Mouse (Mus musculus) heart, embryonic 14.5 days (tissue): ENCODE measurements around the gene Prkag2. TPM values are rescaled to one million over a fixed set of nuclear protein-coding genes. Genes with fewer than 3 reads are reported as not detected.

Source experiments
- ATAC-seq: fragments of 200-750 bp; cut with Nextera tagmentation; 2 replicates; pipeline ENCODE4 v1.8.0; 2017; ENCODE audit warnings: low read depth, moderate TSS enrichment; ENCODE audit not compliant: insufficient number of reproducible peaks, insufficient read depth, low FRiP score
- H3K27ac ChIP-seq, 2 experiments: fragments of 200-500 bp in 1 of 2; fragments of 300-500 bp in 1 of 2; sonication (generic) in 1 of 2; replicated peaks in 1 of 2; 2 replicates each; pipeline ENCODE4 v1.5.1; 2012 to 2014; ENCODE audit warnings: low read depth in 2 of 2, low read length in 2 of 2, control low read depth in 1 of 2, mild to moderate bottlenecking in 1 of 2, mixed read lengths in 1 of 2; ENCODE audit not compliant: control insufficient read depth in 1 of 2, insufficient read depth in 1 of 2
- H3K27me3 ChIP-seq: fragments of 300-500 bp; sonication (generic); 2 replicates; pipeline ENCODE4 v1.6.1; 2014; ENCODE audit warnings: mild to moderate bottlenecking, low read length, control low read depth; ENCODE audit not compliant: control insufficient read depth, insufficient read depth
- H3K36me3 ChIP-seq: fragments of 300-500 bp; sonication (generic); 2 replicates; pipeline ENCODE4 v1.6.1; 2014; ENCODE audit warnings: mild to moderate bottlenecking, control low read depth, low read length, mixed read lengths; ENCODE audit not compliant: control insufficient read depth, insufficient read depth
- H3K4me1 ChIP-seq, 2 experiments: fragments of 200-500 bp in 1 of 2; fragments of 300-500 bp in 1 of 2; sonication (generic) in 1 of 2; 2 replicates each; pipeline ENCODE4 v1.6.1; 2012 to 2014; ENCODE audit warnings: low read length in 2 of 2, control low read depth in 1 of 2, mixed read lengths in 1 of 2; ENCODE audit not compliant: control insufficient read depth in 2 of 2, insufficient read depth in 2 of 2
- H3K4me2 ChIP-seq: fragments of 300-500 bp; sonication (generic); 2 replicates; pipeline ENCODE4 v1.6.1; 2014; ENCODE audit warnings: mild to moderate bottlenecking, low read length
- H3K4me3 ChIP-seq, 2 experiments: fragments of 200-500 bp in 1 of 2; fragments of 300-500 bp in 1 of 2; sonication (generic) in 1 of 2; 2 replicates each; pipeline ENCODE4 v1.5.1; 2012 to 2014; ENCODE audit warnings: low read length in 2 of 2, mild to moderate bottlenecking in 2 of 2, control low read depth in 1 of 2, low read depth in 1 of 2, moderate library complexity in 1 of 2; ENCODE audit not compliant: control insufficient read depth in 1 of 2, insufficient read depth in 1 of 2
- H3K9ac ChIP-seq: fragments of 300-500 bp; sonication (generic); 2 replicates; pipeline ENCODE4 v1.6.1; 2014; ENCODE audit warnings: mild to moderate bottlenecking, low read length
- H3K9me3 ChIP-seq: fragments of 300-500 bp; sonication (generic); 2 replicates; pipeline ENCODE4 v1.6.1; 2016; ENCODE audit warnings: low read length, control low read depth; ENCODE audit not compliant: control insufficient read depth
- WGBS: fragments of 180-500 bp; shearing (Covaris S2); extraction: QIAGEN DNeasy Blood & Tissue Kit; methylation state at CpG from one replicate; pipeline ENCODE4 v1.1.7; 2014; 5-methylcytosine and 5-hydroxymethylcytosine counted together
- polyA plus RNA-seq: library from polyadenylated mRNA; unstranded; fragments of >200 nt; fragmentation: Nextera tagmentation; extraction: Ambion mirVana; gene quantifications from 2 replicates; pipeline ENCODE4 v1.2.1, GENCODE M21; 2014

The Prkag2 gene
- polyA plus RNA-seq, 1 experiment from 2014 or later = 120 TPM

- 80% methylated on average over 10 of the region's 10 CpGs for WGBS
- Histone ChIP-seq H3K27me3 (no peaks in the 10 kb centered on the region), H3K36me3 (no peaks in the 10 kb centered on the region), H3K4me1 (peaks cover 4 to 9% of the 10 kb centered on the region in 2 experiments), H3K27ac (no peak overlapping the region), H3K4me3 (no peak overlapping the region), H3K4me2 (no peak overlapping the region), H3K9me3 (peaks cover 7% of the 10 kb centered on the region), H3K9ac (no peak overlapping the region)
- ATAC-seq = no peak
Measured at GRCm38 (mm10) chr5:24935446-24935845, 165.0 kb downstream of the Prkag2 start.

- Histone ChIP-seq H3K4me3 (no peak overlapping the region), H3K27me3 (no peaks in the 10 kb centered on the region), H3K9me3 (peaks cover 7% of the 10 kb centered on the region), H3K36me3 (no peaks in the 10 kb centered on the region), H3K4me2 (no peak overlapping the region), H3K9ac (no peak overlapping the region), H3K27ac (no peak overlapping the region), H3K4me1 (peaks cover 2 to 4% of the 10 kb centered on the region in 2 experiments; a peak in 1 of 4 replicates)
- ATAC-seq = no peak
- WGBS = 91% methylated on average over 1 of the region's 1 CpGs
Measured at GRCm38 (mm10) chr5:24933760-24934159, 166.7 kb downstream of the Prkag2 start.

- no peak overlapping the region for H3K27ac ChIP-seq
- H3K4me2 ChIP-seq = no peak overlapping the region
- H3K9me3 ChIP-seq = peaks cover 7% of the 10 kb centered on the region
- H3K9ac ChIP-seq = no peak overlapping the region
- no peaks in the 10 kb centered on the region for H3K36me3 ChIP-seq
- no peak for ATAC-seq
- H3K4me1 ChIP-seq = peaks cover 8 to 14% of the 10 kb centered on the region in 2 experiments
- 86% methylated on average over 10 of the region's 10 CpGs for WGBS
- no peaks in the 10 kb centered on the region for H3K27me3 ChIP-seq
- no peak overlapping the region for H3K4me3 ChIP-seq
Measured at GRCm38 (mm10) chr5:24931578-24932185, 168.8 kb downstream of the Prkag2 start.

- ATAC-seq = no peak
- H3K27ac ChIP-seq = no peak overlapping the region
- no peaks in the 10 kb centered on the region for H3K36me3 ChIP-seq
- no peak overlapping the region for H3K9ac ChIP-seq
- H3K4me2 ChIP-seq = no peak overlapping the region
- 83% methylated on average over 8 of the region's 8 CpGs for WGBS
- H3K4me3 ChIP-seq = no peak overlapping the region
- H3K9me3 ChIP-seq = peaks cover 7% of the 10 kb centered on the region
- H3K27me3 ChIP-seq = no peaks in the 10 kb centered on the region
- H3K4me1 ChIP-seq = peaks cover 6 to 11% of the 10 kb centered on the region in 2 experiments
Measured at GRCm38 (mm10) chr5:24930831-24931577, 169.4 kb downstream of the Prkag2 start.

GRCm38 (mm10) chr5:24928816-24929215, 171.6 kb downstream of the Prkag2 start:
- Histone ChIP-seq H3K4me2 (no peak overlapping the region), H3K36me3 (no peaks in the 10 kb centered on the region), H3K4me3 (no peak overlapping the region), H3K9ac (no peak overlapping the region), H3K9me3 (peaks cover 3% of the 10 kb centered on the region), H3K4me1 (peaks cover 12 to 19% of the 10 kb centered on the region in 2 experiments), H3K27me3 (no peaks in the 10 kb centered on the region), H3K27ac (no peak overlapping the region)
- ATAC-seq = no peak
- 94% methylated on average over 4 of the region's 4 CpGs for WGBS

- no peak overlapping the region for H3K4me2 ChIP-seq
- H3K27ac ChIP-seq = peak overlapping the region in 1 of 2 experiments; percentile 4; a peak in 1 of 4 replicates
- H3K27me3 ChIP-seq = no peaks in the 10 kb centered on the region
- H3K4me1 ChIP-seq = peaks cover 13 to 26% of the 10 kb centered on the region in 2 experiments
- ATAC-seq = no peak
- H3K36me3 ChIP-seq = no peaks in the 10 kb centered on the region
- H3K9me3 ChIP-seq = no peaks in the 10 kb centered on the region
- WGBS = 3% methylated on average over 8 of the region's 8 CpGs
- H3K9ac ChIP-seq = no peak overlapping the region; the same call in 1 of the 2 replicates
- H3K4me3 ChIP-seq = no peak overlapping the region
Measured at GRCm38 (mm10) chr5:24927706-24928105, 172.7 kb downstream of the Prkag2 start.

GRCm38 (mm10) chr5:24919155-24919554, 181.3 kb downstream of the Prkag2 start:
- Histone ChIP-seq H3K4me2 (no peak overlapping the region), H3K27me3 (no peaks in the 10 kb centered on the region), H3K4me3 (no peak overlapping the region), H3K4me1 (peaks cover 17 to 28% of the 10 kb centered on the region in 2 experiments), H3K36me3 (no peaks in the 10 kb centered on the region), H3K9me3 (no peaks in the 10 kb centered on the region), H3K9ac (no peak overlapping the region), H3K27ac (peak overlapping the region; percentile 40 to 48; a peak in 3 of 4 replicates)
- ATAC-seq = peak; percentile 77
- 18% methylated on average over 1 of the region's 1 CpGs for WGBS
